Mouse (Mus musculus) spleen, adult 2 months (tissue): ENCODE measurements around the gene Zfp638. TPM values are rescaled to one million over a fixed set of nuclear protein-coding genes. Genes with fewer than 3 reads are reported as not detected.
"Not testable (repeated sequence)": the region's sequence is repeated elsewhere in the genome, so short reads cannot be mapped to it uniquely, and the experiment has no call there.

Experiments used
- DNase-seq, 2 experiments: peaks; one replicate each; pipeline versions ENCODE4 v3.0.0 to v3.0.0-alpha.2; 2012 to 2021; ENCODE audit warnings: low spot score in 2 of 2, low read depth in 1 of 2
- H3K27ac ChIP-seq: fragments of 200-500 bp; 2 replicates; pipeline ENCODE4 v1.5.1; 2012; ENCODE audit warnings: low read length, inconsistent platforms; ENCODE audit not compliant: insufficient read depth
- H3K27me3 ChIP-seq: fragments of 200-500 bp; 2 replicates; pipeline ENCODE4 v1.6.1; 2012; ENCODE audit warnings: mild to moderate bottlenecking, moderate library complexity, low read length, inconsistent platforms; ENCODE audit not compliant: control insufficient read depth, insufficient read depth
- H3K36me3 ChIP-seq: fragments of 200-500 bp; 2 replicates; pipeline ENCODE4 v1.6.1; 2012; ENCODE audit warnings: mild to moderate bottlenecking, low read length, inconsistent platforms; ENCODE audit not compliant: control insufficient read depth, insufficient read depth
- H3K4me1 ChIP-seq: fragments of 200-500 bp; 2 replicates; pipeline ENCODE4 v1.6.1; 2011; ENCODE audit warnings: inconsistent platforms; ENCODE audit not compliant: control insufficient read depth, insufficient read depth, insufficient read length
- H3K4me3 ChIP-seq: fragments of 200-500 bp; 2 replicates; pipeline ENCODE4 v1.5.1; 2011; ENCODE audit warnings: mild to moderate bottlenecking, inconsistent platforms; ENCODE audit not compliant: insufficient read depth, insufficient read length; ENCODE audit errors: extremely low read depth
- CTCF ChIP-seq: fragments of 200-500 bp; IDR thresholded peaks from 2 replicates; pipeline ENCODE4 v1.5.1; 2011; ENCODE audit warnings: mild to moderate bottlenecking, inconsistent platforms; ENCODE audit not compliant: insufficient read depth, insufficient read length, insufficient replicate concordance; ENCODE audit errors: extremely low read depth
- POLR2A ChIP-seq: fragments of 200-500 bp; IDR thresholded peaks from 2 replicates; pipeline ENCODE4 v1.6.1; 2011; ENCODE audit warnings: low read depth, low read length, inconsistent platforms
- WGBS: fragments of 180-500 bp; shearing (Covaris S2); methylation state at CpG from one replicate; pipeline ENCODE4 v1.1.7; 2018; 5-methylcytosine and 5-hydroxymethylcytosine counted together
- polyA plus RNA-seq: library from polyadenylated mRNA; depleted of rRNA; stranded (reverse); fragments of >200 nt; gene quantifications from 2 replicates; pipeline ENCODE4 v1.2.3, GENCODE M21; 2012; rRNA removed

Gene Zfp638
- polyA plus RNA-seq, result 7.3 and 8.7 TPM in 2 replicates

- H3K27me3 ChIP-seq, result no peaks in the 10 kb centered on the region
- WGBS, result under 1% methylated on average over 50 of the region's 50 CpGs
- H3K27ac ChIP-seq, result no peak within 1 kb of the TSS; the same call in 1 of the 2 replicates
- no peaks in the 10 kb centered on the region for H3K36me3 ChIP-seq
- TF ChIP-seq POLR2A (no peak), CTCF (no peak)
- peak; percentile 64 to 93 for DNase-seq
- no peaks in the 10 kb centered on the region for H3K4me1 ChIP-seq
- peak within 1 kb of the TSS; percentile 76 for H3K4me3 ChIP-seq
Measured at GRCm38 (mm10) chr6:83866954-83867597, at the start of gene Zfp638. Gene Zfp638 (plus strand): TSS chr6:83867109.

GRCm38 (mm10) chr6:83818996-83819395 lies 47.9 kb upstream of the Zfp638 start:
- TF ChIP-seq CTCF (no peak), POLR2A (no peak)
- Histone ChIP-seq H3K4me1 (no peaks in the 10 kb centered on the region), H3K36me3 (no peaks in the 10 kb centered on the region; the same call in 1 of the 2 replicates), H3K27ac (no peak overlapping the region), H3K4me3 (no peak overlapping the region), H3K27me3 (no peaks in the 10 kb centered on the region)
- 87% methylated on average over 1 of the region's 1 CpGs for WGBS
- no peak for DNase-seq

GRCm38 (mm10) chr6:83820727-83821515 lies 46.0 kb upstream of the Zfp638 start:
- 86% methylated on average over 2 of the region's 2 CpGs for WGBS
- TF ChIP-seq POLR2A (no peak), CTCF (no peak)

GRCm38 (mm10) chr6:83821856-83822255 lies 45.1 kb upstream of the Zfp638 start:
- Histone ChIP-seq H3K27ac (no peak overlapping the region), H3K4me3 (no peak overlapping the region), H3K4me1 (no peaks in the 10 kb centered on the region), H3K27me3 (no peaks in the 10 kb centered on the region), H3K36me3 (no peaks in the 10 kb centered on the region; the same call in 1 of the 2 replicates)
- no peak for DNase-seq
- whole genome bisulfite sequencing, result 80% methylated on average over 2 of the region's 2 CpGs
- TF ChIP-seq CTCF (no peak), POLR2A (no peak)

More at GRCm38 (mm10) chr6:83820727-83821515, 46.0 kb upstream of the Zfp638 start:
- Histone ChIP-seq H3K27ac (no peak overlapping the region), H3K4me1 (no peaks in the 10 kb centered on the region), H3K36me3 (no peaks in the 10 kb centered on the region; the same call in 1 of the 2 replicates), H3K4me3 (no peak overlapping the region), H3K27me3 (no peaks in the 10 kb centered on the region)
- DNase-seq, result no peak

- DNase-seq, result peak in 1 of 2 experiments; percentile 62
- no peaks in the 10 kb centered on the region; the same call in none of the 2 replicates for H3K4me1 ChIP-seq
- H3K4me3 ChIP-seq, result peak overlapping the region; percentile 60
- peak overlapping the region; percentile 83 for H3K27ac ChIP-seq
- 5% methylated on average over 34 of the region's 35 CpGs for WGBS
- no peak for TF ChIP-seq POLR2A
- no peak for TF ChIP-seq CTCF
- H3K27me3 ChIP-seq, result no peaks in the 10 kb centered on the region
- H3K36me3 ChIP-seq, result no peaks in the 10 kb centered on the region
Measured at GRCm38 (mm10) chr6:83830941-83831605, 35.8 kb upstream of the Zfp638 start.

- peak; percentile 96 to 100 for DNase-seq
- Histone ChIP-seq H3K27me3 (no peaks in the 10 kb centered on the region), H3K27ac (peak within 1 kb of the TSS; percentile 83), H3K36me3 (no peaks in the 10 kb centered on the region), H3K4me3 (peak within 1 kb of the TSS; percentile 60), H3K4me1 (no peaks in the 10 kb centered on the region; the same call in none of the 2 replicates)
- TF ChIP-seq CTCF, result no peak
- TF ChIP-seq POLR2A, result peak; percentile 96
- under 1% methylated on average over 37 of the region's 37 CpGs for WGBS
Measured at GRCm38 (mm10) chr6:83831606-83832123, 35.2 kb upstream of the Zfp638 start, which contains the start of gene Paip2b. Gene Paip2b (minus strand): TSS chr6:83831741.

- not testable (repeated sequence) for H3K36me3 ChIP-seq, H3K4me1 ChIP-seq, H3K27ac ChIP-seq, H3K4me3 ChIP-seq, H3K27me3 ChIP-seq, DNase-seq
- 97% methylated on average over 1 of the region's 1 CpGs for WGBS
Measured at GRCm38 (mm10) chr6:83832393-83832792, 34.5 kb upstream of the Zfp638 start.
